Mouse (Mus musculus) midbrain, embryonic 10.5 days (tissue): ENCODE results near the gene Znhit6. TPM values are rescaled to one million over a fixed set of nuclear protein-coding genes. Genes with fewer than 3 reads are reported as not detected.

Experiments
- DNase-seq: peaks from one replicate; pipeline ENCODE4 v3.0.0-alpha.2; 2017; ENCODE audit warnings: low spot score
- H3K27ac ChIP-seq: fragments of 300-500 bp; sonication (generic); replicated peaks from 2 replicates; pipeline ENCODE4 v1.5.1; 2016; ENCODE audit warnings: mild to moderate bottlenecking
- H3K27me3 ChIP-seq: fragments of 300-500 bp; sonication (generic); 2 replicates; pipeline ENCODE4 v1.6.1; 2016; ENCODE audit warnings: low read depth, mild to moderate bottlenecking; ENCODE audit not compliant: poor library complexity, severe bottlenecking
- H3K36me3 ChIP-seq: fragments of 300-500 bp; sonication (generic); 2 replicates; pipeline ENCODE4 v1.6.1; 2016; ENCODE audit warnings: mild to moderate bottlenecking, moderate library complexity
- H3K4me1 ChIP-seq: fragments of 300-500 bp; sonication (generic); 2 replicates; pipeline ENCODE4 v1.6.1; 2016
- H3K4me3 ChIP-seq: fragments of 300-500 bp; sonication (generic); 2 replicates; pipeline ENCODE4 v1.5.1; 2016; ENCODE audit warnings: mild to moderate bottlenecking, moderate library complexity
- H3K9me3 ChIP-seq: fragments of 300-500 bp; sonication (generic); replicated peaks from 2 replicates; pipeline ENCODE4 v1.6.1; 2016; ENCODE audit warnings: mild to moderate bottlenecking
- WGBS: fragments of 180-500 bp; shearing (Covaris S2); methylation state at CpG from one replicate; pipeline ENCODE4 v1.1.7; 2016; 5-methylcytosine and 5-hydroxymethylcytosine counted together
- polyA plus RNA-seq: library from polyadenylated mRNA; unstranded; fragments of >200 nt; fragmentation: Nextera tagmentation; extraction: Ambion mirVana; gene quantifications from 2 replicates; pipeline ENCODE4 v1.2.1, GENCODE M21; 2016

Gene Znhit6
- polyA plus RNA-seq, 1 experiment from 2014 or later = 46.4 TPM

DNA sequence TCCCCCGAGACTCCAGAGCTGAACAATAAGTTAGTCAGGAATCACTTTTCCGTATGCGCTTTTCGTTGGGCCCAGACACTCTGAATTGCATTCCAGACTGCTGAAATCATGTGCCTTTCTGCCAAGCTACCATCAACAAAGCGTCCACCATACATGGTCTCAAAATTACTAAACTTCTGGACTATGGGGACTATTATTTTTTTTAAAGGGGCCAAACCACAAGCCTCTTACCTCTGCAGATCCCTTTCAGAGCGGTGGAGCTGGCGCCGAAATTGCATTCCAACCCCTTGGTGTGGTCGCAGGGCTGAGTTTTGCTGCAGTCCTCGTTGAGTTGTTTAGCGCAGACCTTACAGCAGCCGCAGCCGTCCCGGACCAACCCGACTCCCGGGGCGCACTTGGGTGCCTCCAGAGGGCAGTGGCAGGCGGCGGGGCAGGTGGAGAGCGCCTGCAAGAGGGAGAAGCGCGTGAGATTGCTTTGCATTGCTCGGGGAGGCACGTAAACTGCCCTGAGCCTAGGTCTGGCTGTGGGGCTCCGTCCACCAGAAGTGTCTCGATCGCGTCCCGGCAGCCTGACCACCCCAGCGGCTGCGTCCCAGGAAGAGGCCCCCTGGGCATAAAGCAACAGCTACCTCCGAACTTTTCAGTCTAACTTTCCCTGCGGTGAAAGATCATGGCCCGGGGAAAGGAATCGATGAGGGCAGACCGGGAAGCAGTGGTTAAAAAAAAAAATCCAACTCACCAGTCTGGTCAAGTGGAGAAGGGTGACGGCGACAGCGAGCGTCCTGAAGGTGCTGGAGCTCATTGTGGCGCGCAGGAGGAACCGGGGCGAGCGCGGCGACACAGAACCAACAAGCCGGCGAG lies 73.2 kb downstream of the Znhit6 start:
- Histone ChIP-seq H3K27ac (peak overlapping the region; percentile 91), H3K4me3 (peak overlapping the region; percentile 73), H3K36me3 (peaks cover 8% of the 10 kb centered on the region; the same call in 1 of the 2 replicates), H3K27me3 (peaks cover 77% of the 10 kb centered on the region), H3K4me1 (peaks cover 100% of the 10 kb centered on the region), H3K9me3 (no peaks in the 10 kb centered on the region)
- peak; percentile 75 for DNase-seq
- under 1% methylated on average over 49 of the region's 49 CpGs for WGBS

DNA sequence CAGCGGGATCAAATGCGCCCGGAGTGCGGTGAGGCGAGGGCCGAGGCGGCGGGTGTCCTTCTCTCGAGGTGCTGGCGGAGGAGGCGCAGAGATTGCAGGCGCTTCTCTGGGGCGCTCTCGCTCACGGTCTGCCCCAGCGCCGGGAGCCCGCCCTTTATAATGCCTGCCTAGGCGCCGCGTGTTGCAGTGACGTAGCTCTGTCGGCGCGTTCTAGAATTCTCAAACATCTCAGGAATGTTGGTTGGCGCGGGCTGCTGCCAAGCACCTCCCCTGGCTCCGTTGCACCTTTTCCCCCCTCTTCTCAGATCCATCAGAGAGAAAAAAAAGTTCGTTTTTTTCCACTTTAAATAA lies 73.8 kb downstream of the Znhit6 start, which contains the start of gene Ccn1:
TSS of gene Ccn1 (minus strand) at position 130 of the 351 bp plus-strand sequence.
- peaks cover 77% of the 10 kb centered on the region for H3K27me3 ChIP-seq
- H3K9me3 ChIP-seq = no peaks in the 10 kb centered on the region
- 0% methylated on average over 29 of the region's 29 CpGs for whole genome bisulfite sequencing
- peak within 1 kb of the TSS; percentile 91 for H3K27ac ChIP-seq
- H3K4me1 ChIP-seq = peaks cover 94% of the 10 kb centered on the region
- peak; percentile 86 for DNase-seq
- H3K4me3 ChIP-seq = peak within 1 kb of the TSS; percentile 73
- peaks cover 8% of the 10 kb centered on the region; the same call in 1 of the 2 replicates for H3K36me3 ChIP-seq

DNA sequence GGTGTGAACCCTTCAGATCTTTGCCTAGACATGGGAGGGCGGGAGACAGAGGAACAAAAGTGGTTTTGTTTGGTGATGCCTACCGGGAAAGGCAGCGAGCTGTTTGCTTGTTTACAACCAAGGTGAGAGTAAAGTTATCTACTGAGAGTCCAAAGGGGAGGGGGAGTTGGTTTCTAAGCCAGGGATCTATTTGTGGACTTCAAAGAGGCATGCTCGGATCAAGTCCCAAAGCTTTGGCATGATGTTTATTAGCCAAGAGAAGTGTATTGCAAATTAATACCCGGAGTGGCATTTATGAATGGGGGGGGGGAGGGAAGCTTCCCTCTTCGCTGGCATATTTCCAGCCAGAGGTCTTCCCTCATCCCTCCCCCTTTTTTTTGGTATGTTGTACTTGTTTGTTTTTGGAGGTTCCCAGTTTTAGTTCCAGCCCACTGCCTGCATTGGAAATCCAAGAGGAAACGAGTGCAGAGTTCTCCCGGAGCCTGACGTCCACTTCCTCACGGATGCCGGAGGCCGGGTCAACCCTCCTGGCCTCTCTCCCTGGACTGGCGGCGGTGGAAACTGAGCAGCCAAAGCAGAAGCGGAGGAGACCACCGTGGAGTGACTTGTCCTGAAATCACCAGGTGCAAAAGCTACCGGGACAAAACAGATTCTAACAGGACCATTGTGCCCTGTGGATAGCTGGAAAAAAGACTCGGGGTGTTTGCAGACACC lies 74.5 kb downstream of the Znhit6 start:
- Histone ChIP-seq H3K27me3 (peaks cover 81% of the 10 kb centered on the region), H3K4me1 (peaks cover 88% of the 10 kb centered on the region), H3K9me3 (no peaks in the 10 kb centered on the region), H3K4me3 (peak overlapping the region; percentile 73), H3K36me3 (peaks cover 8% of the 10 kb centered on the region; the same call in 1 of the 2 replicates), H3K27ac (peak overlapping the region; percentile 91)
- peak; percentile 63 for DNase-seq
- under 1% methylated on average over 18 of the region's 18 CpGs for WGBS

DNA sequence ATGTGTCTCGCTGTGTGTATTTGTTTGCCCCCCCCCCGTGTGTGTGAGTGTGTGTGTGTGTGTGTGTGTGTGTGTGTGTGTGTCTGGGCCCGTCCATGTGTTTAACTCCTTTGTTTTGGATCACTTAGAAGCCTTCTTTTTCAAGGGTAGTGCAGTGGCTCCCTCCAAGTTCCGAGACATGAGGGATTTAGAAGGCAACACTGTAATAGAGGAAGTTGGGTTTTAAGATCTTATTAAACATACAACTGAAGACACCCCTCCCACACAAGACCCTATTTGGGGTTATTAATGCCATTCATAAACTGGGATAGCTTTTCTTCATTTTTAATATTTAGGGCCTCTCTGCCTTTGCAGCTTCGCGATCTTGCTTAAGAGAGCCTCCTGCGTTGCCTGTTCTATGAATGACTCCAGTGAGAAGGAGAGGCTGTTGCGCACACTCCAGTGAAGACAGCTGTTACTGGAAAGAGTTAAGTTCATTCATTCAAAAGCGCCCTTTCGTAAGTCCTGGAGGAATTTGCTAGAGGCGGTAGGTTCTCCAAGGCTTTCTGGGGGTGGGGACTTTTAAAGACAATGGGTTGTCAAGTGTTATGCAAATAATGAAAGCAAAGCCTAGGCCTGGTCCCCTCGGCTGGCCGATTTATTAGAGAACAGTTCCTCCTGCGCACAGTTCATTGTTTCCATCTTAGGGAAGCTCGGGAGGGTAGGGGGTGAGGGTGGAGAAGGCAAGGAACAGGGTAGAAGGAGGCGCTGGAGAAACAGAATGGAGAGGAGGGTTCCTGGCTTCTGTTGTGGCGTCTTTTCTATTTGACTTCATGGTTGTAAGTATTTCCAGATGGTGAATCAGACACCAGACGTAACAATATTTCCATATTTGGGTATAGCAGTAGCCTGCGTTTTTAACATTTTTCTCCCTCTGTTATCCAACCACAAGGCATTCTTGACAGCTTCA lies 75.3 kb downstream of the Znhit6 start:
- Histone ChIP-seq H3K9me3 (no peaks in the 10 kb centered on the region), H3K4me1 (peaks cover 79% of the 10 kb centered on the region), H3K27ac (peak overlapping the region; percentile 91), H3K36me3 (peaks cover 8% of the 10 kb centered on the region; the same call in 1 of the 2 replicates), H3K27me3 (peaks cover 88% of the 10 kb centered on the region), H3K4me3 (peak overlapping the region; percentile 73)
- under 1% methylated on average over 19 of the region's 19 CpGs for WGBS
- DNase-seq = peak; percentile 58

DNA sequence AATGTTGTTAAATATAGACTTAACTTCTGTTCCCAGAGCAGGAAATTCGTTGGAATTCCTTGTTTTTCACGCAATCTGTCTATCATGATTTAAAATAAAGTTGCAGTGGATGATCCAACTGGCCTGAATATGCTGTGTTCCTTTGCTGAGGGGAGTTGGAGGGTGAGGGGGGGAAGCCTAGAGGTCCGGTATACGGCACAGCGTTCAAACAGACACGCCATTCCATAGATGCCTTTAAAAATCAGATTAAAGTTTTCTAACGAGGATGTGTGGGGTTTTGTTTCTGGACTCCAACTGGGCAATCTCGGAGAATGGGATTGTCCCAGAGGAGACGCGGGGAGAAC lies 75.9 kb downstream of the Znhit6 start:
- H3K4me3 ChIP-seq = peak overlapping the region; percentile 73
- peaks cover 8% of the 10 kb centered on the region; the same call in 1 of the 2 replicates for H3K36me3 ChIP-seq
- peaks cover 73% of the 10 kb centered on the region for H3K4me1 ChIP-seq
- peaks cover 88% of the 10 kb centered on the region for H3K27me3 ChIP-seq
- H3K27ac ChIP-seq = 0 out of 2 replicates have a peak overlapping the region, but pooled peaks have one; percentile 83
- WGBS = 1% methylated on average over 10 of the region's 10 CpGs
- no peaks in the 10 kb centered on the region for H3K9me3 ChIP-seq
- DNase-seq = no peak

DNA sequence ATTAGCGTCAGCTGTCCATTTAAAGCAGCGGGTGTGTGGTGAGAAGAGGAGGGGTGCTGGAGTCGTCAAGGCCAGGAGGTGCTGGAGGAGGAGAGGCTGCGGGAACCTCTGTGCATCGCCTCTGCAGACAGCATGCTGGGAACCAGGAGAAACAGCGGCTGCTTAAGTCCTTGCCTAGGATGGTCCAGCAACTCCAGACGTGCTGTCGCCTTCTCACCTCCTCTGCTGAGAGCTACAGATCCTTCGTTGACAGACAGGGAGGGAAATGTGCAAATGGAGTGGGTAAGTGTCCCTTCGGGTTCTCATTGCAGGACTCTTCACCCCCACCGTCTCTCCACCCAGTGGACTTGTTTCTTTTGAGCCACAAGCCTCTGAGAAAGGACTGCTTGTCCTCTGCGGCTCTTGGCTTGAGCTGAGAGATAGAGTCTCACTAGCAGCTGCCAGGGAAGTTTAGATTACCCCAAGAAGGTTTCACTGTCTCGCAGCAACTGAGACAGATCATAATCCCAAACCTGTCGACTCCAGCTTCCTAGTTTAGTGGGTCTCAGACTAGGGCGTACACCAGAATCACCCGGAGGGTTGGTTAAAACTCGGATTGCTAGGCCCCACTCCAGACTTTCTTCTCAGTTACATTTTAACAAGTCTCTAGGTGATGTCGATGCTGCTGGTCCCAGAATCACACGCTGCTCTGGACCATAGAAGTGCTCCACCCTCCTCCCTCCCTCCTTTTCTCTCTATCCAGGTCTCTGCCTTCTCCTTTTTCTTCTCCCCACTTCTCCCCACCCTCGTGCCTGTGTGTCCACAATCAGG lies 76.5 kb downstream of the Znhit6 start:
- H3K9me3 ChIP-seq = no peaks in the 10 kb centered on the region
- 3% methylated on average over 20 of the region's 20 CpGs for WGBS
- peaks cover 3% of the 10 kb centered on the region; the same call in 1 of the 2 replicates for H3K36me3 ChIP-seq
- H3K27ac ChIP-seq = peak overlapping the region; percentile 83
- peak overlapping the region; percentile 73 for H3K4me3 ChIP-seq
- H3K4me1 ChIP-seq = peaks cover 70% of the 10 kb centered on the region
- peaks cover 82% of the 10 kb centered on the region for H3K27me3 ChIP-seq
- peak; percentile 59 for DNase-seq

DNA sequence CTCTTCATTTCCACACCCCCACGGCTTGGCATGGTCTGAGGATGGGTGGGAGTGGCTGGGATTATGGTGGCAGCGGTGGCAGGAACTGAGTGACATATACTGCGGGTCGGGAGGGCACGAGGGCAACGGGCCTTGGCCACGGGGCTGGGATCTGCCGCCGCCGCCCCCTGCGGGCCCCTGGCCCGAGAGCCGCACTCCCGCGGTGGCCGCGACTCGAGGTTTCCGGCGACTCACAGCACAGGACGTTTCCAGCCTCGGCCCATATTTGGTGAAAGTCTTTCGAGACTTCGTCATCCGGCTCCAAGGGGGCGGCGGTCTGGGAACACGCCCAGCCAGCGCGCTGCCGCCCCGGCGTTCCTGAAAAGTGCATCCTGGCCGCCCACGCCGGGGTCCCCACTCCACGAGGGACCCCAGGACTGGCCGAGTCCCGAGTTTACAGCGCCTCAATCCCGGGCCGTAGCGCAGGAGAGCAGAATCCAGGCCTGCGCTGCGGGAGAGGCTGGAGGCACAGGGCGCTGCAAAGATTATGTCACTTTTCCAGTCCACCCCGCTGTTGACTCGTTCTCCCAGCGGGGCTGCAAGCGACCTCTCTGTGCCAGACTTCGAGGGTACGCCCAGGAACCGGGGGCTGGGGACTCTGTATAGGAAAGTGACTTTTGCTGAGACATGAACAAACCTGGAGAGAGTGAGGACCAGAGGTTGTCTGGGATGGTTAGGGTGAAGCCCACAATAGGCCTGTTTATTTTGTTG lies 77.4 kb downstream of the Znhit6 start:
- peak; percentile 75 for DNase-seq
- H3K4me1 ChIP-seq = peaks cover 62% of the 10 kb centered on the region
- no peaks in the 10 kb centered on the region for H3K36me3 ChIP-seq
- H3K27me3 ChIP-seq = peaks cover 74% of the 10 kb centered on the region
- peak overlapping the region; percentile 83 for H3K27ac ChIP-seq
- H3K9me3 ChIP-seq = no peaks in the 10 kb centered on the region
- under 1% methylated on average over 53 of the region's 53 CpGs for WGBS
- H3K4me3 ChIP-seq = peak overlapping the region; percentile 73

DNA sequence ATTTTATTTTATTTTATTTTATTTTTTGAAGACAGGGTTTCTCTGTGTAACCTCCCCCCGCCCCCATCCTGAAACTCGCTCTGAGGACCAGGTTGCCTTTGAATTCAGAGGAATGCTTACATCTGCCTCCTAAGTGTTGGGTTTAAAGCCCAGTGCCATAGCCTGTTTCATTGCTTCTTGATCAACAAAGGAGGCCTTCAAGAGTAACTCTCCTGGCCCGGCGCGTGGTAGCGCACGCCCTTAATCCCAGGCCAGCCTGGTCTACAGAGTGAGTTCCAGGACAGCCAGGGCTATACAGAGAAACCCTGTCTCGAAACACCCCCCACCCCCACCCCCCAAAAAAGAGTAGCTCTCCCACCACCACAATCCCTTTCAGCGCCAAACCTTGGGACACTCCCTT lies 78.0 kb downstream of the Znhit6 start:
- peaks cover 67% of the 10 kb centered on the region for H3K27me3 ChIP-seq

More for the DNA sequence above, 78.0 kb downstream of the Znhit6 start:
- no peak for DNase-seq
- Histone ChIP-seq H3K4me3 (no peak overlapping the region), H3K36me3 (no peaks in the 10 kb centered on the region), H3K9me3 (no peaks in the 10 kb centered on the region), H3K4me1 (peaks cover 55% of the 10 kb centered on the region), H3K27ac (no peak overlapping the region)
- WGBS = 37% methylated on average over 9 of the region's 9 CpGs

Other genes starting within 250 kb of the Znhit6 start
- 32.5 and 36.2 TPM in 2 replicates for gene Ccn1, start 73.8 kb downstream of the Znhit6 start, polyA plus RNA-seq
- 24.0 and 26.5 TPM in 2 replicates for gene Ddah1, start 182.5 kb downstream of the Znhit6 start, polyA plus RNA-seq